Comparison of ENCODE assay signal across 10 mouse cellular contexts in genomic region chr4:66370557-66371071, GRCm38 (mm10). TPM values are rescaled to one million over a fixed set of nuclear protein-coding genes. Genes with fewer than 3 reads are reported as not detected.
DNase-seq lines count a peak whose midpoint lies in the region; ATAC-seq lines count a peak whose summit lies in the region.
"Had no signal": no experiment of that assay in that cellular context is flagged by ENCODE, and none has a peak within 500 bp of the region (broad histone marks: within the 10 kb centered on the region; RNA-seq: fewer than 3 reads in every experiment).

No protein-coding gene starts in this region.

- ATAC-seq in hindbrain, embryonic 14.5 days (ENCODE audit: low FRiP score), result no peak
- no peak for ATAC-seq in hindbrain, embryonic 11.5 days (ENCODE audit: low FRiP score)
- ATAC-seq in lung, embryonic 16.5 days (ENCODE audit: low read depth), result peak; percentile 95

- H3K9ac ChIP-seq in hindbrain, embryonic 14.5 days, result no peak overlapping the region
- no peak overlapping the region for H3K9ac ChIP-seq in hindbrain, embryonic 11.5 days (ENCODE audit: low read depth, low read length)
- no peak overlapping the region for H3K9ac ChIP-seq in lung, embryonic 16.5 days (ENCODE audit: low read length)
- H3K9ac ChIP-seq: embryonic facial prominence, embryonic 12.5 days had no signal

- H3K27me3 ChIP-seq in hindbrain, embryonic 14.5 days (ENCODE audit: control insufficient read depth, insufficient read depth, low read length), result no peaks in the 10 kb centered on the region
- H3K27me3 ChIP-seq in hindbrain, embryonic 11.5 days (ENCODE audit: control insufficient read depth, insufficient read depth, low read length), result no peaks in the 10 kb centered on the region
- no peaks in the 10 kb centered on the region for H3K27me3 ChIP-seq in lung, embryonic 16.5 days (ENCODE audit: control insufficient read depth, insufficient read depth, low read depth, low read length)
- H3K27me3 ChIP-seq: embryonic facial prominence, embryonic 12.5 days had no signal

- DNase-seq in hindbrain, embryonic 14.5 days (ENCODE audit: low spot score), result peak; percentile 36
- DNase-seq in hindbrain, embryonic 11.5 days (ENCODE audit: low spot score), result no peak
- peak; percentile 26 for DNase-seq in cerebellum, adult 11 months
- peak; percentile 51 for DNase-seq in heart, postnatal 4 days
- no peak for DNase-seq in ovary, adult 18-20 months (ENCODE audit: low spot score)
- DNase-seq in thymus, postnatal 4 days, result no peak
- DNase-seq in urinary bladder, postnatal 14 days (ENCODE audit: low spot score), result no peak

- peaks cover 11% of the 10 kb centered on the region; the same call in 1 of the 2 replicates for H3K4me1 ChIP-seq in hindbrain, embryonic 14.5 days (replicated peaks; ENCODE audit: control insufficient read depth, insufficient read depth, low read length)
- H3K4me1 ChIP-seq in hindbrain, embryonic 11.5 days (replicated peaks; ENCODE audit: control insufficient read depth, insufficient read depth, low read length), result no peaks in the 10 kb centered on the region
- peaks cover 9% of the 10 kb centered on the region for H3K4me1 ChIP-seq in lung, embryonic 16.5 days (replicated peaks; ENCODE audit: control insufficient read depth, insufficient read depth, low read length)
- H3K4me1 ChIP-seq: embryonic facial prominence, embryonic 12.5 days had no signal

- no peak overlapping the region for H3K4me2 ChIP-seq in hindbrain, embryonic 14.5 days (replicated peaks)
- no peak overlapping the region for H3K4me2 ChIP-seq in hindbrain, embryonic 11.5 days (replicated peaks; ENCODE audit: low read depth, low read length)
- H3K4me2 ChIP-seq in lung, embryonic 16.5 days (ENCODE audit: low read depth, low read length), result no peak overlapping the region
- H3K4me2 ChIP-seq: embryonic facial prominence, embryonic 12.5 days had no signal

- no peaks in the 10 kb centered on the region for H3K36me3 ChIP-seq in hindbrain, embryonic 14.5 days (replicated peaks; ENCODE audit: control insufficient read depth, insufficient read depth)
- H3K36me3 ChIP-seq in hindbrain, embryonic 11.5 days (ENCODE audit: control insufficient read depth, insufficient read depth, low read length), result no peaks in the 10 kb centered on the region
- H3K36me3 ChIP-seq in lung, embryonic 16.5 days (ENCODE audit: control insufficient read depth, insufficient read depth, low read length), result no peaks in the 10 kb centered on the region
- H3K36me3 ChIP-seq: embryonic facial prominence, embryonic 12.5 days had no signal

- 53% methylated on average over 3 of the region's 3 CpGs for WGBS in hindbrain, embryonic 14.5 days
- WGBS in hindbrain, embryonic 11.5 days, result 74% methylated on average over 3 of the region's 3 CpGs
- 29% methylated on average over 3 of the region's 3 CpGs for WGBS in lung, embryonic 16.5 days

- H3K9me3 ChIP-seq in hindbrain, embryonic 14.5 days (ENCODE audit: control insufficient read depth, low read length), result no peaks in the 10 kb centered on the region
- no peaks in the 10 kb centered on the region for H3K9me3 ChIP-seq in hindbrain, embryonic 11.5 days (ENCODE audit: control insufficient read depth, low read length)
- H3K9me3 ChIP-seq in lung, embryonic 16.5 days (ENCODE audit: control insufficient read depth, low read length), result no peaks in the 10 kb centered on the region
- H3K9me3 ChIP-seq: embryonic facial prominence, embryonic 12.5 days had no signal

- peak overlapping the region; percentile 57 for H3K27ac ChIP-seq in hindbrain, embryonic 14.5 days
- no peak overlapping the region for H3K27ac ChIP-seq in hindbrain, embryonic 11.5 days (ENCODE audit: low read depth, low read length)
- peak overlapping the region; percentile 46 for H3K27ac ChIP-seq in lung, embryonic 16.5 days (ENCODE audit: low read length)
- H3K27ac ChIP-seq: embryonic facial prominence, embryonic 12.5 days had no signal

- no peak overlapping the region for H3K4me3 ChIP-seq in hindbrain, embryonic 14.5 days (replicated peaks; ENCODE audit: low read length)
- no peak overlapping the region for H3K4me3 ChIP-seq in hindbrain, embryonic 11.5 days (ENCODE audit: low read depth, low read length)
- no peak overlapping the region for H3K4me3 ChIP-seq in lung, embryonic 16.5 days (ENCODE audit: low read length)
- H3K4me3 ChIP-seq: embryonic facial prominence, embryonic 12.5 days had no signal

RNA-seq across cellular contexts. Expression of gene Astn2, which starts 33.8 kb away (rescaled TPM):
- 4.3 and 4.4 TPM in 2 replicates for polyA plus RNA-seq in hindbrain, embryonic 14.5 days (2014; fragmentation: Nextera tagmentation; extraction: Ambion mirVana)
- polyA plus RNA-seq in hindbrain, embryonic 11.5 days (2014; fragmentation: Nextera tagmentation; extraction: Ambion mirVana), result 0.68 and 1.2 TPM in 2 replicates
- 1 to 10 TPM; 2.7 to 3.5 TPM for total RNA-seq in heart, postnatal 4 days (2021)
- polyA plus RNA-seq in lung, embryonic 16.5 days (2015; fragmentation: Nextera tagmentation; extraction: Ambion mirVana), result 0.08 and 0.36 TPM in 2 replicates
- total RNA-seq: neutrophil, adult 5-6 weeks had no signal

Comparison
In these comparisons a context has a peak if more than half of its experiments do, and no peak if none do; other contexts are left out.
1. DNase-seq: peak in hindbrain, embryonic 14.5 days (single experiment), cerebellum, adult 11 months (single experiment) and heart, postnatal 4 days (single experiment); none in hindbrain, embryonic 11.5 days (single experiment), ovary, adult 18-20 months (single experiment), thymus, postnatal 4 days (single experiment) and urinary bladder, postnatal 14 days (single experiment).